Mouse (Mus musculus): ENCODE measurements around the gene Ccdc155.

Gene Ccdc155

DNA sequence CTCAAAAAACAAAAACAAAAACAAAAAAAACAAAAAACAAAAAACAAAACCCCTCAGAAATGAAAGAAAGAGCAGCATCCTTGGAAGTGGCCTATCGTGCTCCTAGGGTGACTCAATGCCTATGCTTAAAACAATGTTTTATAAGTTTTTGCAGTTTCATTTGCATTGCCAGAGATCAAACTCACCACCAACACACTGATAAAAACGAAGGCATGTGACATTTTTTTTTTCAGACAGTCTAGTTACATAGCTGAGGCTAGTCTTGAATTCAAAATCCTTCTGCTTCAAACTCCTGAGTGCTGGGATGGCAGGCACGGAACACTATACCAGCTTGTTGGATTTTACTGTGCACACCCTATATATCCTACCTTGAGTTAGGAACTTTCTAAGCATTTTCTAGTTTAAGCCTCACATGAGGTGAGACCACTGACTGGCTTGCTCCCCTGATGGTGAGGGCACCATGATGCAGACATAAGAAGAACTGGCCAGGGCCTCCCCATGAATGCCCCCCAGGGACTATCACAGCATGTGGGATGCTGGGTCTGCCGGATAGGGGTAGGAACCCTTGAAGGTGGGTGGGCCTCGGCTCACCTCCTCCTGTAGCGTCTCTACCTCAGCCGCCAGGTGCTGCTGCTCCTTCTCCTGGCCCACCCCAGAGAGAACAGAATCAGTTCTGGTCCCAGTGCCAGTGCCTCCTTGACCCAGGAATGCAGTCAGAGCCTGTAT is 11.9 kb downstream of the Ccdc155 start:
- CTCF ChIA-PET, result interaction anchor here (0.6 kb wide), 1 partner anchor 17 kb away, joined by 7 read pairs; no protein-coding TSS in a partner anchor

DNA sequence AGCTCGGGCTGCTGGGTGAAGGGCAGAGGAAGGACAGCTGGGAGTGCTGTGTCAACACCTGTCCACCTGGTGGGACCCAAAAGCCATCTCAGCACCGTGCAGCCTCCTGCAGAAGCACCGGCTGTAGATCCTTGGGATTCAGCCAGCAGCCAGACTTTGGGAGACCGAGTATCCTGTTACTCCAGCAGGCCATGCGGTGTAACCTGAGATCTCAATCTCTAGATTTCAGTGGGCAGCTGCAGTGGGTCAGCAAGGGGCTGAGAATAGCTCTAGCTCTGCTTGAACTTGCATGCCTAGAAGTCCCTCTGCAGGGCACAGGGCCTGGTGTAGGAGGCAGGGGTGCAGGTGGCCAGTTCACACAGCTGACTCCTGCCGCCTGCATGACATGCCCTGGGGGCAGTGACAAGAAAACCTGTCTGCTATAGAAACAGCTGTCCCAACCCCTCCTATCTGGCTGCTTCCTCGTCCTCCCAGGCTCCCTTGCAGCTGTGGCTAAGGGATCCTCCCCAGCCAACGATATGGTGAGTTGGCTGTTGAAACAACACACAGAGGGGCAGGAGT is 12.8 kb downstream of the Ccdc155 start:
- CTCF ChIA-PET, result interaction anchor here (0.6 to 0.9 kb wide), 2 partner anchors 13 to 17 kb away, joined by 6 to 7 read pairs; no protein-coding TSS in a partner anchor

DNA sequence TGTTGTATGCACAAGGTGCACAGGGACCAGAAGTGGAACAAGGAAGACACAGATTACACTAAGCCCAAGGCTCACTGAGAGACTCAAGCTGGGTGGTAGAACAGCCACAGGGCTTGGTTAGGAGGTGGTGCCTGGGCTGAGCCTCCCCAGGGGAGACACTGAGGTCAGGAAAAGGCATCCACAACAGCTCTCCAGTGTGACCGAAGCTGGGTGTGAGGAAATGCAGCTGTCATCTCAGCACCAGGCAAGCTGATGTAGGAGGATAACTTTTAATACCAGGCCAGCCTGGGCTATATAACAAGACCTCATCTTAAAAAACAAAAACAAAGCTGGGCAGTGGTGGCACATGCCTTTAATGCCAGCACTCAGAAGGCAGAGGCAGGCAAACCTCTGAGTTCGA is 13.5 kb downstream of the Ccdc155 start:
- CTCF ChIA-PET, result interaction anchor here (0.9 kb wide), 1 partner anchor 13 kb away, joined by 6 read pairs; no protein-coding TSS in a partner anchor

DNA sequence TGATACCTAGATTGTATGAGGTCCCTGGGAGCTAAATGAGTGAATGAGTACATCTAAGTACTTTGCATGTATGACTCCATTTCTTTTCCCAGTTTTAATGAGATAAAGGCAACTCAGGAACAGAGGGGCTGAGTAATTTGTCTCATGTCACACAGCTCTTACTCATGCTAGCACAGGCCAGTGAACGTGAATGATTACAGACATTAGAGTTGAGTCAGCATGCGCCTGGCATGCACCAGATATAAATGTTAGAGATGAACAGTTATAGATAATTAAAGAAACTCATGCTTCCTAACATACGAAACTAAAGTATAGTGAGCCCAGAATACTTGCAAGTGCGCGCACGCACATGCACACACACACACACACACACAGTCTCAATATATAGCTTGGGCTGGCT is 14.5 kb downstream of the Ccdc155 start:
- CTCF ChIA-PET, result no interaction called here

DNA sequence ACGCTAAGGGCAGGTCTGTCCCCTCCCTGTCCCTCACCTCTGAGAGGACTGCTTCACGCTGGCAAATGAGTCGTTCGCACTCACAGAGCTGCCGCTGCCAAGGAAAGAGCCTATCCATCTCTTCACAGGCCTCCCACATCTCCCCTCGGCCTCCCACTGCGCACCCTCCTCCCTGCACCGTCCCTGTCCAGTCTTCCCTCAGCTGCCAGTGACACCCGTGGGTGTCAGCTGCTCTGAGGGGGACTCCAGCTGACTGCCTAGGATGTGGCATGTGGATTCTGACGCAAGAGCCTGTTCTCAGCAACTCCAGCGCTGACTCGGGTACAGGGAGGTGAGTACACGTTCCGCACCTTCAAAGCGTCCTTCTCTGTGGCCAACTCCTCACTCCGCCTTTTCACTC is 15.1 kb downstream of the Ccdc155 start:
- CTCF ChIA-PET, result interaction anchor here (0.6 kb wide), 1 partner anchor 152 kb away, joined by 4 read pairs; no protein-coding TSS in a partner anchor

DNA sequence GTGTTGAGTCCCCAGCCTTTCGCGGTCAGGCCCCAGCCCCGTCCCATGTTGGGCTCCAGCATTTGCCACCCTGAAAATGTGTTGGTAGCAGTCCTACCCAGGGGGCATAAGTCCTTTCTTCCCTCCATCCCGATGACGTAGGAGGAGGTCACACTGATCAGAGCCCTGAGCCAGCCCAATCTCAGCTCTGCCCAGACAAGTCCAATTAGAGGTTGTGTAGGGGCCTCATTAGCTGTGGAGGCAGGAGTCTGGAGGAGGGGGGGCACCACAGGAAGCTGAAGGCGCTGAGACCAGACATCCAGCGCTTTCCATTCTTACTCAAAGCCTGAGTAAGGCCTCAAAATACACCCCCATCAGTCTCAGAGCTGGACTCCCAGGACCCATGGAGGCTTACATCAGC is 18.8 kb downstream of the Ccdc155 start:
- CTCF ChIA-PET, result no interaction called here

DNA sequence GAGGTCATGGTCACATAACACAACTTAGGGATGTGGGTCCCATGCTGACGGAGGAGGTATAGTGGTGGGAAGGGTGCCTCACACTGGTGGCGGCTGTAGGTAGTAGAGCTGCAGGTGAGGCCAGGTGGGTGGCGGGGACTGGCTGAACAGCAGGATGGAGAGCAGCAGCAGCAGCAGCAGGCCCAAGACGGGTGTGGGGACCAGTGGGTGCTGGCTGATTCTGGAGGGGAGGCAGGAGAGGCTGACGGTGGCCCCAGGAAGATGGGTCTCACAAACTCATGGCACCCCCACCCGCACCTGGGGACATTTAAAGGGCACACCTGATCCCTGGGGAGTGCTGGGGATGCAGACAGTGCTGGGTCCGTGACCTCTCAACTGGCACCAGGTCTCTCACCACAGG is 21.0 kb downstream of the Ccdc155 start:
- CTCF ChIA-PET, result no interaction called here

DNA sequence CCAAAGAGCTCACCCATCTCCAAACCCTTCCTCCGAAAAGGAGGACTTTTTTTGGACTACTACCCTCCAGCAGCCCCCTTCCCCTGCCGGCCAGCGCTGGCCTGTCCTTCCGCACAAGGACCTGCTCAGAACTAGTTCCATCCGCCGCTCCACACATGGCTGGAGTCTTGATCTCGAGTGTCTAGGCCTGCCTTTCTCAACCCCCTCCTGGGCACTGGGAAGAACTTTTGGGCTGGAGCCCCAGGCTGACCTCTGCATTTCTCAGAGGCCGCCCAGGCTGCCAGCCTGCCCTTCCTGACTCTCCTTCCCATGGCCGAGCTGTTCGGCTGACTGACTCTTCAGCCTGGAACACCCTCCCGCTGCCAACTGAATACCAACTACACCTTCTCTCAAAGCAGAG is 22.1 kb downstream of the Ccdc155 start:
- CTCF ChIA-PET, result interaction anchor here (0.5 to 0.7 kb wide), 2 partner anchors 121 to 305 kb away, joined by 3 to 8 read pairs; no protein-coding TSS in a partner anchor

DNA sequence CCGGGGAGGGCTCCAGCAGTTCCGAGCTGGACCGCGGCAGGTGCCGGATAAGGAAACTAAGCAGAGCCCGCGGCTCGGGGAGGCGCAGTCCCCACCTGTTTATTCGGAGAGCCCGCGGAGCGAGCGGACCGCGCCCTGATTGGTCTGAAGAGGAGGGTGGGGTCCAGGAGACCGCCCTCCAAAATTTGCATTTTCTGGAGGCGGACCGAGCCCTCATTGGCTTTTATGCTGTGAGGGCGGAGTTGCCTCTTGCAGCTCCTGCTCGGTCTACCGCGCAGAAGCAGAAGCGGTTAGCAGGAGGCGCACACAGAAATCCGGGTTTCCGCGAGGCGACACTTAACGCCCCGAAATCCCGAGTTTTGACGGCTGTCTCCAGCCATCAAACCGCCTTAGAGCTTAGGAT is 22.5 kb downstream of the Ccdc155 start:
- CTCF ChIA-PET, result interaction anchor here (0.7 kb wide), 2 partner anchors 54 to 121 kb away, joined by 3 to 8 read pairs; no protein-coding TSS in a partner anchor

DNA sequence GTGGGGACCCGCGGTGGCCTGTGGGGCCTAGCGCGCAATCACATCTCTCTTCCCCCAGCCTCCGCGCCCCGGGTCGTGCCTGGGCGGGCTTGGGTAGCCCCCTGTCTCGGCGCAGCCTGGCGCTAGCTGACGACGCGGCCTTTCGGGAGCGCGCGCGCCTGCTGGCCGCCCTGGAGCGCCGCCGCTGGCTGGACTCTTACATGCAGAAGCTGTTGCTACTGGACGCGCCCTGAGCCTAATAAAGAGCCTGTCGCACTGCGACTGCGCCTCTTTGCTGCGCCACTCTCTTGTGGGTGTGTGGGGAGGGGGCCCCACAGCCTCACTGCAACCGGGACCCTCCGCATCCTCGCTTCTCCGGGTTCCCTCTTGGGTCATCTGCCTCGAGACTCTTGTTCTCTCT is 23.2 kb downstream of the Ccdc155 start:
- CTCF ChIA-PET, result interaction anchor here (0.7 kb wide), 1 partner anchor 54 kb away, joined by 3 read pairs; no protein-coding TSS in a partner anchor

DNA sequence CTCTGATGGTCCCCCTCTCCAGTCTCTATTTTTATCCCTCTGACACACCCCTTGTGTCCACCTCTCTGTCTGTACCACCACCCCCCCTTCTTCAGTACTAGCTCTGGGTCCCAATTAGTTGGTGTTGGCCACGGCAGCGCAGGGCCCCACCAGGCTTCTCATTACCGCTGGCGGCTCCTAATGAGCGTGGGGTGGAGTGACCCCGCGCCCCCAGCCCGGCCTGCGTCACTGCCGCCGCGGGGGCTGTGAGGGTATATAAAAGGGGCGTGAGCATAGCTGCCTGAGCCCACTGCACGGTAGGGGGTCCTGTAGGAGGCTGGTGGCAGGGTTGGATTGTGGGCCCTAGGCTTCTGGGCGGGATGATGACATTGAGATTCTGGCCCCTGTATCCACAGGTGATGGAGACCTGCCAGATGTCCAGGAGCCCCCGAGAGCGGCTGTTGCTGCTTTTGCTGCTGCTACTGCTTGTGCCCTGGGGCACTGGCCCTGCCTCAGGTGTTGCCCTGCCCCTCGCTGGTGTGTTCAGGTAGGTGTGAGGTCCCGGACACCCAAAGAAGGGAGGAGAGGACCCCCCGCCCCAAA is 23.7 kb downstream of the Ccdc155 start, which contains the start of gene Pth2:
Gene Pth2 (plus strand): TSS at position 100 of the 582 bp plus-strand sequence.
- CTCF ChIA-PET, result interaction anchor here (0.5 to 0.7 kb wide), 2 partner anchors 10 to 588 kb away, joined by 3 to 4 read pairs; no protein-coding TSS in a partner anchor

DNA sequence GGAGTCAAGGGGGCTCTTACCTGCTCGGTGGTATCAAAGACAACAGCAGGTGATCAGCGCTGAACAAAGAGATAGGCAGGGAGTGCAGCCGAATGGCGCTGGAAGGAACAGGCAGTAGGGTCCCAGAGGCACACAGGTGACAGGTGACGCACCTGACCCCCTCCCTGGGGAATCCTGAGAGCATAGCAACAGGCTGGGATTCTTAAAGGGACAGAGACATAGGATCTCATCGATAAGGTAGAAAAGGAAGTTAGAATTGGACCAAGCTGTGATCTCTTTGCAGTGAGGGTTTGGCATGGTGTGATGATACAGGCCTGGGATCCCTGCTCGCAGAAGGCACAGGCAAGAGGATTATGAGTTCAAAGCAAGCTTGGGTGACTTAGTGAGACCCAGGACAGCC is 25.2 kb downstream of the Ccdc155 start, which contains the start of gene Gfy:
Gene Gfy (minus strand): TSS at position 101 of the 400 bp plus-strand sequence.
- CTCF ChIA-PET, result no interaction called here

DNA sequence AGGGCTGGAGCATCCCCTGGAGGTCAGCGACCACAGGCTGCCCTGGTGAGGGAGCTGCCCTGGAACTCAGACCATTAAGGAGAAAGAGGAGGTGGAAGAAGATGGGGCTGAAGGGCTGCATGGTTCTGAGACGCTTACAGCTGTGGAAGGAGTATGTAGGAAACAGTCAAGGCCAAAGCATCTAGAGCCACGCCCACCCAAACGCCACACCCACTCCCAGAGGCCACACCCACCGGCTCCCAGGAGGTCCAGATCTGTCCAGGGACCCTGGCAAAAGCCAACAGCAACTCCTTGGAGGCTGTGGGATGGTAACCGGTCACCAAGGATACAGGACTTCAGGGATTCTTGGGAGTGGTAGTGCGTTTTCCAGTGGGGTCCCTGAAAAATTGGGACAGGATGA is 26.1 kb downstream of the Ccdc155 start:
- CTCF ChIA-PET, result interaction anchor here (0.9 kb wide), 1 partner anchor 13 kb away, joined by 6 read pairs; no protein-coding TSS in a partner anchor

DNA sequence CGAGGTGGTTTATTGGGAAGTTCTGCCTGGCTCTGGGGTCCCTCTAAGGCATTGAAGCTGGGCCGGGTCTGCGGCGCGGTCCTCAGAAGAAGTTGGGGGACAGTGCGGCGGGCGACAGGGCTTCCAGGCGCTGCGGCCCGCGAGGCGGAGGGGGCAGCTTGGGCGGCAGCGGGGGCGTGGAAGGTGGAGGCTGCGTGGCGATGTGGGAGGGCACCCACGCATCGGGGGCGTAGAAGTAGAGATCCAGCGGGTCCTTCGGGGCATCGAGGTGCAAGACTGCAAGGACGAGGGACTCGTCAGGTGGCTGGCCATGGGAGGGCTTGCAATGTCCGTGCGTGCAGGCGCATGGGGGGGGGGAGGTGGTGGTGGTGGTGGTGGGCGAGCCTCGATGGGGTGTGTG is 28.3 kb downstream of the Ccdc155 start:
- CTCF ChIA-PET, result no interaction called here

DNA sequence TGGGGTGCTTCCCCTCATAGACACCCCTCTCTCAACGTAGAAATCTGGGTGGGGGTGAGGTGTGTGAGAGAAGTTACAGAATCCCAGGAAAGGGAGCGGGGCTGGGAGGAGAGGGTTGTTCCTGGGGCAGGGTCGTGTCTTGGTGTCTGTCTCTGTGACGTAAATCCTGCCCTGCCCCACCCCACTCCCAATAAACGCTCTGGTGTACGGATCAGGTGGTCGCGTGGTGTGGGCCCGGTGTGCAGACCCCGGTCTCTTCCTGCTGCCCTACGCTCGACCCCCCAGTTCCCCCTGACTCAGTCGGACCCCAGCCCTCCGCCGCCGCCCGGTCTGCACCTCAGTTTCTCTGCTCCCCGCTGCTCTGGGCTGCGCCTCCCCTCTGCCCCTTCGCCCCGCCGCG is 28.8 kb downstream of the Ccdc155 start:
- CTCF ChIA-PET, result no interaction called here

DNA sequence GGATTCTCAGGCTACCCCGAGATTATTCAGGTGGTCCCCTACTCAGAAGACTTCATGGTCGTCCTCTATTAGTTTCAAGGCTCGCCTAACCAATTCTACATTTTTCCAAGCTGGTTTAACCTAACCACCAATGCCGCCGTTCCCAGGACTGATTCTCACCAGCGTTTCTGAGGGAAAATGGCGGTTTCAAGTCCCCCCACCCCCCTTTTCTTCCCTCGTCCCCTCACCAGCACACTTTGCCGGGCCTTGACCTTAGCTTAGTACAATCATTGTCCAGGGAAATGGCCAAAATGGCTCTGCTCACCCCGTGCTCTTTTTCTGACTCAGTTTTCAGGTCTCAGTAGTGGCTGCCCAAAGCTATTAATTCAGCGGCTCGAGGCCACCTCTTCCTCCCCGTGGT is 29.3 kb downstream of the Ccdc155 start:
- CTCF ChIA-PET, result interaction anchor here (0.6 kb wide), 3 partner anchors 17 to 171 kb away, joined by 3 to 7 read pairs (median 3); no protein-coding TSS in a partner anchor

DNA sequence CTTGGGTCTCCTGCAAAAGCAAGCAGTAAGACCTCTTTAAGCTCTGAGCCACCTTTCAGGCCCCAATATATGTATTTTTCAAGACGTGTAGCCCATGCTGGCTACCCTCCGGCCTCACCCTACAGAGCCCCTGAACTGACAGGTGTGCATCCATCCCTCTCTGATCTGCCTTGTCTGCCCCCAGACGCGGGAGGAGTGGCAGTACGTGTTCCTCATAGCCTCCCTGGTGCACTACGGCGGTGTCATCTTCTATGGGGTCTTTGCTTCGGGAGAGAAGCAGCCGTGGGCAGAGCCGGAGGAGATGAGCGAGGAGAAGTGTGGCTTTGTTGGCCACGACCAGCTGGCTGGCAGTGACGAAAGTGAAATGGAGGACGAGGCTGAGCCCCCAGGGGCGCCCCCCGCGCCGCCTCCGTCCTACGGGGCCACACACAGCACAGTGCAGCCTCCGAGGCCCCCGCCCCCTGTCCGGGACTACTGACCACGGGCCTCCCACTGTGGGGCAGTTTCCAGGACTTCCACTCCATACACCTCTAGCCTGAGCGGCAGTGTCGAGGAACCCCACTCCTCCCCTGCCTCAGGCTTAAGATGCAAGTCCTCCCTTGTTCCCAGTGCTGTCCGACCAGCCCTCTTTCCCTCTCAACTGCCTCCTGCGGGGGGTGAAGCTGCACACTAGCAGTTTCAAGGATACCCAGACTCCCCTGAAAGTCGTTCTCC is 30.0 kb downstream of the Ccdc155 start:
- CTCF ChIA-PET, result interaction anchor here (0.6 to 0.7 kb wide), 4 partner anchors 14 to 172 kb away, joined by 3 to 13 read pairs (median 5); no protein-coding TSS in a partner anchor

DNA sequence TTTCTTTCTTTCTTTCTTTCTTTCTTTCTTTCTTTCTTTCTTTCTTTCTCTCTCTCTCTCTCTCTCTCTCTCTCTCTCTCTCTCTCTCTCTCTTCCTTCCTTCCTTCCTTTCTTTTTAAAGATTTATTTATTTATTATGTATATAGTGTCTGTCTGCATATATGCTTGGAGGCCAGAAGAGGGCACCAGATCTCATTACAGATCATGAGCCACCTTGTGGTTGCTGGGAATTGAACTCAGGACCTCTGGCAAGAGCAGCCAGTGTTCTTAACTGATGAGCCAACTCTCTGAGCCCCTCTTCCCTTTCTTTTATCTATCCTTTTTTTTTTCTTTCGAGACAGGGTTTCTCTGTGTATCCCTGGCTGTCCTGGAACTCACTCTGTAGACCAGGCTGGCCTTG is 30.9 kb downstream of the Ccdc155 start:
- CTCF ChIA-PET, result interaction anchor here (0.6 kb wide), 2 partner anchors 9 to 12 kb away, joined by 3 to 5 read pairs; no protein-coding TSS in a partner anchor

DNA sequence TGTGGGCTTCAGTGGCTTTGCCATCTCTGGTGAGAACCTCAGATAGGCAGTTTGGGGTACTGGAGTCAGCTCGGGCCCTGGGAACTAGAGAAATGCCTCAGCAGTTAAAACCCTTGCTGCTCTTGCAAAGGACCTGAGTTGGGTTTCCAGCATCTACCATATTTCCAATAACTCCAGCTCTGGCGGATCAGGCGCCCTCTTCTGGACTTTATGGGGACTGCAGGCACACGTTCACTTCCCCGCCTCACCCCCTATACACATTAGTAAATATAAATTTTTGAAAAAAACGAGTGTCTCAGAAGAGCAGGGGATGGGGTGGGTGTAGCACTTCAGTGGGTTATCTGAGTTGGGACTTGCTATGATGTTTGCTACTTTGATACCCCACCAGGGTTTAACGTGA is 31.7 kb downstream of the Ccdc155 start:
- CTCF ChIA-PET, result interaction anchor here (0.6 kb wide), 1 partner anchor 91 kb away, joined by 4 read pairs; no protein-coding TSS in a partner anchor

DNA sequence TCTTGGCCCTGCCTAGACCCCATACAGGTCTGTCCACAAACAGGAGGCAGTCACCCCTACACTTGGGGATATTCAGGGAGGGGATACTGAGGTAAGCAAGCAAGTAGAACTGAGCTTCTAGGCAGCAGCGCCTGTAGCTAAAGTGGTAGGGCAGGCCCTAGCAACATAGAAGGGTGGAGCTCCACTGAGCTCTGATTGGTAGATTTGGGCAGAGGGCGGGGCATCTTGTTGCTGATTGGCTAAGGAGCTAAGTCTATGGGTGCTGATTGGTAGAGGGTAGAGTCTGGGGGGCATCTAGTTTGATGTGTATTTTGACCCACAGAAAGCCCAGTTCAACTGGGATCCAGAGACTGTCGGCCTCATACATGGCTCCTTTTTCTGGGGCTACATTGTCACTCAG is 35.2 kb downstream of the Ccdc155 start:
- CTCF ChIA-PET, result no interaction called here

DNA sequence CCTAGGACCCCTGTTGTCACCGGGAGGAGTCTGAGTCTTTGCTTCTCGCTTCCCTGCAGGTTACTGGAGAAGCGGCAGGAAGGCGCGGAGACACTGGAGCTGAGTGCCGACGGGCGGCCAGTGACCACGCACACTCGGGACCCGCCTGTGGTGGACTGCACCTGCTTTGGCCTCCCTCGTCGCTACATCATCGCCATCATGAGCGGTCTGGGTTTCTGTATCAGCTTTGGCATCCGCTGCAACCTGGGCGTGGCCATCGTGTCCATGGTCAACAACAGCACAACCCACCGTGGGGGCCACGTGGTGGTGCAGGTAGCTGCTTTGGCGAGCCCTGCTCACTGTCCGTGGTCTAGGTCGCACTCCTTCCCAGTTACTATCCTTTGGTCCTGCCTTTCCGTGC is 36.0 kb downstream of the Ccdc155 start:
- CTCF ChIA-PET, result no interaction called here

Data from spleen, embryonic (tissue).